Mouse (Mus musculus): ENCODE measurements around the gene Asgr1.

DNA sequence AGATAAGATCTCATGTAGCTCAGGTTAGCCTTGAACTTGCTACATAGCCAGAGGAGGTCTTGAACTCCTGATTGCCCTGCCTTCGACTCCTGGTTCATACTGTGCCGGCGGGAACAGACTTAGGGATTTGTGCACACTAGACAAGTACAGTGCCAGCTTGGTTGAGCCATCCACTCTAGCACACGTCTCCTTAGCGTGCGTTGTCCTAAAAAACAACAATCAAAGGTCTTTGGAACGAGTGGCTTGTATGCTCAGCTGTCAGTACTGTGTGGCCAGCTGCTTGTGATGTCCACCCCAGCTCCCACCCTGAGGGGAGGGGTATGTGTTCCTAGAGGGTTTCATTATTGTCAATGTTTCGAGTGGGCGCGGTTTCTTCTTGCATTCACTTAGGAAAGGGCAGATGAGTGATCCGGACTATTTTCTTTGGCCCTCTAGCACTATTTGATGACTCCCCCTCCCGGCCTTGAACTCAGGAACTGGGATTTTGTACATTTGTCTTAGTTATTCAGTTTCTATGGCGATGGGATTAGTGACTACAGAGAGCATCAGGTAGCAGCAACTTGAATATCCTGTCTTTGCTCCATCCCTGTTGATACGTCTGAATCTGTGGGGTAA, 49.9 kb downstream of the Asgr1 start:
- TF ChIP-seq MAX (IDR thresholded peaks at IDR 0.05) = no peak
- no peak for TF ChIP-seq USF1 (IDR thresholded peaks at IDR 0.05; ENCODE audit: low read depth)
- no peak for TF ChIP-seq CTCF (IDR thresholded peaks at IDR 0.05; ENCODE audit: control insufficient read depth, insufficient read depth, insufficient read length)
- no peak for TF ChIP-seq CEBPB (IDR thresholded peaks at IDR 0.05; ENCODE audit: low read depth)
- TF ChIP-seq FOSL1 (IDR thresholded peaks at IDR 0.05; ENCODE audit: insufficient read depth, low read length, poor library complexity, severe bottlenecking) = no peak
- TF ChIP-seq MYOG (IDR thresholded peaks at IDR 0.05; ENCODE audit: control insufficient read depth, extremely low read depth, insufficient read length) = no peak

All from C2C12 (cell line).